Mouse (Mus musculus) olfactory bulb, adult 2 months (tissue): ENCODE data around the gene Spem1. TPM values are rescaled to one million over a fixed set of nuclear protein-coding genes. Genes with fewer than 3 reads are reported as not detected.

Experiments
- H3K27ac ChIP-seq: fragments of 200-500 bp; 2 replicates; pipeline ENCODE4 v1.5.1; 2012; ENCODE audit warnings: low read depth, low read length; ENCODE audit not compliant: insufficient read depth
- H3K4me1 ChIP-seq: fragments of 200-500 bp; 2 replicates; pipeline ENCODE4 v1.6.1; 2012; ENCODE audit warnings: low read length; ENCODE audit not compliant: control insufficient read depth, insufficient read depth
- H3K4me3 ChIP-seq: fragments of 200-500 bp; 2 replicates; pipeline ENCODE4 v1.5.1; 2012; ENCODE audit warnings: mild to moderate bottlenecking, low read depth, low read length, moderate library complexity; ENCODE audit not compliant: insufficient read depth
- CTCF ChIP-seq: fragments of 200-500 bp; IDR thresholded peaks from 2 replicates; pipeline ENCODE4 v1.5.1; 2012; ENCODE audit warnings: low read depth, mild to moderate bottlenecking, low read length, moderate library complexity; ENCODE audit not compliant: insufficient read depth
- POLR2A ChIP-seq: fragments of 200-500 bp; IDR thresholded peaks from 2 replicates; pipeline ENCODE4 v1.6.1; 2012; ENCODE audit warnings: mild to moderate bottlenecking, low read depth, low read length, moderate library complexity; ENCODE audit not compliant: insufficient read depth
- WGBS: fragments of 180-500 bp; shearing (Covaris S2); methylation state at CpG from one replicate; pipeline ENCODE4 v1.1.7; 2018; 5-methylcytosine and 5-hydroxymethylcytosine counted together
- polyA plus RNA-seq: library from polyadenylated mRNA; stranded (reverse); fragments of >200 nt; gene quantifications from 2 replicates; pipeline ENCODE4 v1.2.4, GENCODE M21; 2012; ENCODE audit warnings: low replicate concordance; ENCODE audit not compliant: missing spikeins, insufficient read depth, insufficient read length

Spem1 gene
- polyA plus RNA-seq, 1 experiment, result not detected

GRCm38 (mm10) chr11:69778258-69778982 lies 43.6 kb downstream of the Spem1 start:
- Histone ChIP-seq H3K27ac (no peak overlapping the region), H3K4me1 (peaks cover 15% of the 10 kb centered on the region), H3K4me3 (no peak overlapping the region)
- 70% methylated on average over 23 of the region's 23 CpGs for WGBS
- no peak for TF ChIP-seq CTCF

GRCm38 (mm10) chr11:69777504-69778257 lies 44.3 kb downstream of the Spem1 start:
- WGBS, result 67% methylated on average over 26 of the region's 26 CpGs
- no peak overlapping the region for H3K27ac ChIP-seq
- H3K4me1 ChIP-seq, result peaks cover 15% of the 10 kb centered on the region
- H3K4me3 ChIP-seq, result no peak overlapping the region
- no peak for TF ChIP-seq CTCF
- no peak for TF ChIP-seq POLR2A

DNA sequence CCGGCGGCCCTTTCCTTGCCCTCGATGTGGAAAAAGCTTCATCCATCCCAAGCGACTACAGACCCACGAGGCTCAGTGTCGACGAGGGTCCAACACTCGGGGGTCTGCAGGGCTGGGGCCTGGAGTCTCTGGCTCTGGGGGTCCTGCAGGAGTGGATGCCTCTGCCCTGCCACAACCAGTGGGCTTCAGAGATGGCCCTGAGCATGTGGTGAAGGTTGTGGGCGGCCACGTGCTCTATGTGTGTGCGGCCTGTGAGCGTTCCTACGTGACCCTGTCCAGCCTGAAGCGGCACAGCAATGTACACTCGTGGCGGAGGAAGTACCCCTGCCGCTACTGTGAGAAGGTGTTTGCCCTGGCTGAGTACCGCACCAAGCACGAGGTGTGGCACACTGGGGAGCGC lies 45.5 kb downstream of the Spem1 start:
- Histone ChIP-seq H3K27ac (no peak overlapping the region), H3K4me3 (no peak overlapping the region), H3K4me1 (peaks cover 15% of the 10 kb centered on the region)
- no peak for TF ChIP-seq CTCF
- no peak for TF ChIP-seq POLR2A
- WGBS, result 89% methylated on average over 20 of the region's 20 CpGs

DNA sequence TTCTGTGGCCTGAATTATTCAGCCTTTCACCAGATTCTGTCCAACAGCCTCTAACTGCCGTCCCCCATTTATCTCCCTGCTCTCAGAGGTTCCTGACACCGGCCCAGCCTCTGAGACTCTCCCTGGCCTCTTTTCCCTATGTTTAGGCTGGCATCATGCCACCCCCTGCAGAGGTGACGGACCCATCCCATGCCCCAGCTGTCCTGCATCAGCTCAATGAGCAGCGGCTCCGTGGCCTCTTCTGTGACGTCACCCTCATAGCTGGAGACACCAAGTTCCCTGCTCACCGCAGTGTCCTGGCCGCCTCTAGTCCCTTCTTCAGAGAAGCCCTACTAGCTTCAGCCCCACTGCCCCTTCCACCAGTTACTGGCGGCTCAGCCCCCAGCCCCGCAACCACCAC lies 46.3 kb downstream of the Spem1 start:
- H3K27ac ChIP-seq, result no peak overlapping the region
- no peak for TF ChIP-seq POLR2A
- peaks cover 15% of the 10 kb centered on the region for H3K4me1 ChIP-seq
- WGBS, result 63% methylated on average over 10 of the region's 10 CpGs
- H3K4me3 ChIP-seq, result no peak overlapping the region

- 62% methylated on average over 5 of the region's 5 CpGs for WGBS
- Histone ChIP-seq H3K4me3 (no peak overlapping the region), H3K27ac (no peak overlapping the region), H3K4me1 (peaks cover 15% of the 10 kb centered on the region)
- TF ChIP-seq CTCF, result no peak
- no peak for TF ChIP-seq POLR2A
Measured at GRCm38 (mm10) chr11:69774961-69775360, 47.0 kb downstream of the Spem1 start.

Other genes with a start within 250 kb of the Spem1 start
- not detected in 2 replicates for gene Wrap53, start 241.9 kb downstream of the Spem1 start, polyA plus RNA-seq
- not detected in 2 replicates for gene Trp53, start 241.8 kb downstream of the Spem1 start, polyA plus RNA-seq
- gene Atp1b2, start 216.2 kb downstream of the Spem1 start, polyA plus RNA-seq, result 162 TPM in 1 of 2 replicates, not detected in the other
- gene Shbg, start 204.3 kb downstream of the Spem1 start, polyA plus RNA-seq, result not detected in 2 replicates
- gene Sat2, start 200.2 kb downstream of the Spem1 start, polyA plus RNA-seq, result not detected in 2 replicates
- gene Fxr2, start 189.2 kb downstream of the Spem1 start, polyA plus RNA-seq, result not detected in 2 replicates
- not detected in 2 replicates for gene Sox15, start 166.9 kb downstream of the Spem1 start, polyA plus RNA-seq
- not detected in 2 replicates for gene Mpdu1, start 159.5 kb downstream of the Spem1 start, polyA plus RNA-seq
- gene Cd68, start 156.0 kb downstream of the Spem1 start, polyA plus RNA-seq, result not detected in 2 replicates
- 796 TPM in 1 of 2 replicates, not detected in the other for gene Eif4a1, start 149.8 kb downstream of the Spem1 start, polyA plus RNA-seq
- not detected in 2 replicates for gene Senp3, start 140.1 kb downstream of the Spem1 start, polyA plus RNA-seq
- gene Tnfsf13, start 136.4 kb downstream of the Spem1 start, polyA plus RNA-seq, result not detected in 2 replicates
- gene Tnfsf12, start 126.3 kb downstream of the Spem1 start, polyA plus RNA-seq, result not detected in 2 replicates
- not detected in 2 replicates for gene Tnfsfm13, start 126.1 kb downstream of the Spem1 start, polyA plus RNA-seq
- 105 TPM in 2 replicates for gene Polr2a, start 63.5 kb downstream of the Spem1 start, polyA plus RNA-seq
- not detected in 2 replicates for gene Slc35g3, start 60.2 kb downstream of the Spem1 start, polyA plus RNA-seq
- 250 TPM in 1 of 2 replicates, not detected in the other for gene Zbtb4, start 56.3 kb downstream of the Spem1 start, polyA plus RNA-seq
- not detected in 2 replicates for gene Chrnb1, start 26.2 kb downstream of the Spem1 start, polyA plus RNA-seq
- gene Fgf11, start 20.3 kb downstream of the Spem1 start, polyA plus RNA-seq, result not detected in 2 replicates
- gene Tmem102, start 16.6 kb downstream of the Spem1 start, polyA plus RNA-seq, result not detected in 2 replicates
- not detected in 2 replicates for gene Gm39566, start 6.9 kb downstream of the Spem1 start, polyA plus RNA-seq
- not detected in 2 replicates for gene Spem2, start 3.7 kb downstream of the Spem1 start, polyA plus RNA-seq
- 82.2 TPM in 1 of 2 replicates, not detected in the other for gene Nlgn2, start 15.6 kb upstream of the Spem1 start, polyA plus RNA-seq
- gene Tmem256, start 16.3 kb upstream of the Spem1 start, polyA plus RNA-seq, result not detected in 2 replicates
- not detected in 2 replicates for gene Plscr3, start 24.2 kb upstream of the Spem1 start, polyA plus RNA-seq
- gene Tnk1, start 36.5 kb upstream of the Spem1 start, polyA plus RNA-seq, result not detected in 2 replicates
- gene Tmem95, start 55.8 kb upstream of the Spem1 start, polyA plus RNA-seq, result not detected in 2 replicates
- gene Kctd11, start 59.2 kb upstream of the Spem1 start, polyA plus RNA-seq, result not detected in 2 replicates
- gene Acap1, start 73.4 kb upstream of the Spem1 start, polyA plus RNA-seq, result 120 TPM in 1 of 2 replicates, not detected in the other
- gene 2810408A11Rik, start 78.8 kb upstream of the Spem1 start, polyA plus RNA-seq, result not detected in 2 replicates
- gene Neurl4, start 78.9 kb upstream of the Spem1 start, polyA plus RNA-seq, result not detected in 2 replicates
- gene Gps2, start 91.7 kb upstream of the Spem1 start, polyA plus RNA-seq, result not detected in 2 replicates
- 516 and 653 TPM in 2 replicates for gene Eif5a, start 99.8 kb upstream of the Spem1 start, polyA plus RNA-seq
- gene Ybx2, start 113.6 kb upstream of the Spem1 start, polyA plus RNA-seq, result not detected in 2 replicates
- not detected in 2 replicates for gene Slc2a4, start 126.0 kb upstream of the Spem1 start, polyA plus RNA-seq
- gene Cldn7, start 142.6 kb upstream of the Spem1 start, polyA plus RNA-seq, result not detected in 2 replicates
- gene Ctdnep1, start 159.0 kb upstream of the Spem1 start, polyA plus RNA-seq, result not detected in 2 replicates
- gene Elp5, start 160.3 kb upstream of the Spem1 start, polyA plus RNA-seq, result not detected in 2 replicates
- not detected in 2 replicates for gene Gabarap, start 169.0 kb upstream of the Spem1 start, polyA plus RNA-seq
- not detected in 2 replicates for gene Phf23, start 173.6 kb upstream of the Spem1 start, polyA plus RNA-seq
- not detected in 2 replicates for gene Dvl2, start 178.4 kb upstream of the Spem1 start, polyA plus RNA-seq
- not detected in 2 replicates for gene Acadvl, start 193.2 kb upstream of the Spem1 start, polyA plus RNA-seq
- gene Dlg4, start 194.8 kb upstream of the Spem1 start, polyA plus RNA-seq, result 210 and 442 TPM in 2 replicates
- not detected in 2 replicates for gene Asgr1, start 231.9 kb upstream of the Spem1 start, polyA plus RNA-seq